ENCODE assay signal across 14 mouse cellular contexts in the genomic region with DNA sequence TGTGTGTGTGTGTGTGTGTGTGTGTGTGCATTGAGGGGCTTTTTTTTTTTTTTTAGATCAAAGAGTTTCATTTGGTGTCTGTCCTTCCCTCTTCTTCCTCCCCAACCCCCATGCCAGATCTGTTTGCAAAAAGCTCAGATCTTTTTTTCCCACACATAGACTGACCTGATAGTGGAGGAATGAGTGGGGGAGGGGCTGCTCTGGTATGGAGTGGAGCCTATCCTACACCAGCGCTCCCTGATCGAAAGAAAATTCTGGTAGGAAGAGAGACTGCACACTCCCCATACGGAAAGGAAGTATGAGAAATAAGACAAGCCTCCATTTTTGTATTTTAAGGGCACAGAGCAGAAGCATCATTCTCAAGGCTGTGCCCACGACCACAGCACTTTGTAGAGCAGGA. TPM values are rescaled to one million over a fixed set of nuclear protein-coding genes. Genes with fewer than 3 reads are reported as not detected.
A peak's percentile ranks its signal among the peaks of the same experiment; 100 is the strongest.
DNase-seq lines count a peak whose midpoint lies in the region; ATAC-seq lines count a peak whose summit lies in the region.
"Had no signal": no experiment of that assay in that cellular context is flagged by ENCODE, and none has a peak within 500 bp of the region (broad histone marks: within the 10 kb centered on the region; RNA-seq: fewer than 3 reads in every experiment).

No protein-coding gene starts in this region.

- H3K27me3 ChIP-seq in heart, embryonic 15.5 days, result no peaks in the 10 kb centered on the region
- peaks cover 47% of the 10 kb centered on the region for H3K27me3 ChIP-seq in megakaryocyte, embryonic 14.5 days (replicated peaks)
- H3K27me3 ChIP-seq in embryonic facial prominence, embryonic 12.5 days, result no peaks in the 10 kb centered on the region
- H3K27me3 ChIP-seq: embryonic facial prominence, embryonic 13.5 days; lung, embryonic 15.5 days had no signal

- no peak overlapping the region for H3K9ac ChIP-seq in heart, embryonic 15.5 days
- no peak overlapping the region for H3K9ac ChIP-seq in embryonic facial prominence, embryonic 12.5 days
- H3K9ac ChIP-seq: embryonic facial prominence, embryonic 13.5 days; lung, embryonic 15.5 days had no signal

- no peak for DNase-seq in heart, postnatal 4 days
- DNase-seq in urinary bladder, postnatal 10 days (ENCODE audit: low spot score), result no peak
- DNase-seq in cerebellum, adult 18-20 months, result no peak
- DNase-seq: adrenal gland, adult 2 months; cerebellum, postnatal 10 days; kidney, adult 8-10 months; midbrain, embryonic 14.5 days; thymus, adult 18-20 months had no signal

- ATAC-seq in heart, embryonic 15.5 days (replicated peaks; ENCODE audit: insufficient number of reproducible peaks, insufficient read depth, low FRiP score, low read depth), result no peak; the same call in 1 of the 2 replicates
- no peak for ATAC-seq in megakaryocyte, adult 5-6 weeks (ENCODE audit: poor library complexity, severe bottlenecking)
- no peak for ATAC-seq in embryonic facial prominence, embryonic 12.5 days (ENCODE audit: insufficient number of reproducible peaks, insufficient read depth, low FRiP score, low TSS enrichment)

- no peak overlapping the region for H3K27ac ChIP-seq in heart, embryonic 15.5 days
- peak overlapping the region; percentile 60 for H3K27ac ChIP-seq in embryonic facial prominence, embryonic 12.5 days
- H3K27ac ChIP-seq: embryonic facial prominence, embryonic 13.5 days; lung, embryonic 15.5 days had no signal

- WGBS in heart, embryonic 15.5 days, result 9% methylated on average over 4 of the region's 4 CpGs
- WGBS in embryonic facial prominence, embryonic 12.5 days, result 37% methylated on average over 4 of the region's 4 CpGs

- H3K9me3 ChIP-seq in heart, embryonic 15.5 days (replicated peaks), result no peaks in the 10 kb centered on the region
- H3K9me3 ChIP-seq in megakaryocyte, embryonic 14.5 days, result peaks cover 3% of the 10 kb centered on the region
- H3K9me3 ChIP-seq in embryonic facial prominence, embryonic 12.5 days, result no peaks in the 10 kb centered on the region
- H3K9me3 ChIP-seq: embryonic facial prominence, embryonic 13.5 days; lung, embryonic 15.5 days had no signal

- no peak overlapping the region for H3K4me3 ChIP-seq in heart, embryonic 15.5 days
- H3K4me3 ChIP-seq in megakaryocyte, embryonic 14.5 days (replicated peaks), result peak overlapping the region; percentile 40
- H3K4me3 ChIP-seq in embryonic facial prominence, embryonic 12.5 days, result no peak overlapping the region
- H3K4me3 ChIP-seq: embryonic facial prominence, embryonic 13.5 days; lung, embryonic 15.5 days had no signal

- H3K4me2 ChIP-seq in heart, embryonic 15.5 days, result peak overlapping the region; percentile 27; the same call in 1 of the 2 replicates
- 0 out of 2 replicates have a peak overlapping the region, but pooled peaks have one; percentile 1 for H3K4me2 ChIP-seq in embryonic facial prominence, embryonic 12.5 days (replicated peaks)
- H3K4me2 ChIP-seq: lung, embryonic 15.5 days had no signal

- peaks cover 32% of the 10 kb centered on the region for H3K4me1 ChIP-seq in heart, embryonic 15.5 days (replicated peaks)
- H3K4me1 ChIP-seq in megakaryocyte, embryonic 14.5 days, result peaks cover 15% of the 10 kb centered on the region
- H3K4me1 ChIP-seq in embryonic facial prominence, embryonic 12.5 days, result peaks cover 30% of the 10 kb centered on the region

- H3K36me3 ChIP-seq in heart, embryonic 15.5 days, result no peaks in the 10 kb centered on the region
- no peaks in the 10 kb centered on the region for H3K36me3 ChIP-seq in megakaryocyte, embryonic 14.5 days (replicated peaks; ENCODE audit: low read length)
- H3K36me3 ChIP-seq in embryonic facial prominence, embryonic 12.5 days, result no peaks in the 10 kb centered on the region
- H3K36me3 ChIP-seq: embryonic facial prominence, embryonic 13.5 days; lung, embryonic 15.5 days had no signal

RNA-seq across cellular contexts. Expression of a gene that starts 25.2 kb away (rescaled TPM):
- 0.40 and 0.43 TPM in 2 replicates for polyA plus RNA-seq in heart, embryonic 15.5 days (2015; fragmentation: Nextera tagmentation; extraction: Ambion mirVana)
- total RNA-seq in heart, postnatal 4 days (2021), result under 1 TPM; 0.36 to 0.57 TPM
- polyA plus RNA-seq in megakaryocyte, embryonic 14.5 days (2012; ENCODE audit: insufficient read depth, low replicate concordance), result not detected in 2 replicates
- not detected in 2 replicates for total RNA-seq in megakaryocyte, adult 5-6 weeks (2015)
- total RNA-seq in megakaryocyte, adult 5-6 weeks (2017), result not detected in 2 replicates
- polyA plus RNA-seq in embryonic facial prominence, embryonic 12.5 days (2016; fragmentation: Nextera tagmentation; extraction: Ambion mirVana), result 1.8 and 2.1 TPM in 2 replicates
